Mouse (Mus musculus) liver, adult 2 months (tissue): Measurements from ENCODE around the gene Mbd3l1. TPM values are rescaled to one million over a fixed set of nuclear protein-coding genes. Genes with fewer than 3 reads are reported as not detected.

Experiments
- DNase-seq: peaks from one replicate; pipeline ENCODE4 v3.0.0-alpha.2; 2011; ENCODE audit warnings: low read depth, low spot score; ENCODE audit errors: extremely low read depth
- H3K27ac ChIP-seq: fragments of 200-500 bp; replicated peaks from 2 replicates; pipeline ENCODE4 v1.5.1; 2012; ENCODE audit warnings: low read depth, mild to moderate bottlenecking, control low read depth, inconsistent platforms, low read length; ENCODE audit not compliant: insufficient read depth
- H3K27me3 ChIP-seq: fragments of 200-500 bp; 2 replicates; pipeline ENCODE4 v1.6.1; 2012; ENCODE audit warnings: mild to moderate bottlenecking, moderate library complexity, low read length, inconsistent platforms; ENCODE audit not compliant: control insufficient read depth, insufficient read depth
- H3K36me3 ChIP-seq: fragments of 200-500 bp; 2 replicates; pipeline ENCODE4 v1.6.1; 2012; ENCODE audit warnings: low read length, inconsistent platforms; ENCODE audit not compliant: control insufficient read depth, insufficient read depth
- H3K4me1 ChIP-seq: fragments of 200-500 bp; 2 replicates; pipeline ENCODE4 v1.6.1; 2011; ENCODE audit warnings: low read length; ENCODE audit not compliant: control insufficient read depth, insufficient read depth
- H3K4me3 ChIP-seq: fragments of 200-500 bp; 2 replicates; pipeline ENCODE4 v1.5.1; 2011; ENCODE audit warnings: low read depth, mild to moderate bottlenecking, control low read depth, low read length, moderate library complexity; ENCODE audit not compliant: insufficient read depth
- H3K79me2 ChIP-seq: fragments of 200-500 bp; 2 replicates; pipeline ENCODE4 v1.6.1; 2012; ENCODE audit warnings: inconsistent platforms, mild to moderate bottlenecking, low read length, moderate library complexity; ENCODE audit not compliant: control insufficient read depth, insufficient read depth
- H3K9ac ChIP-seq: fragments of 200-500 bp; 2 replicates; pipeline ENCODE4 v1.6.1; 2012; ENCODE audit warnings: low read depth, mild to moderate bottlenecking, control low read depth, inconsistent platforms, low read length
- CTCF ChIP-seq: fragments of 200-500 bp; IDR thresholded peaks from 2 replicates; pipeline ENCODE4 v1.5.1; 2011; ENCODE audit warnings: low read depth, low read length, control low read depth
- POLR2A ChIP-seq: fragments of 200-500 bp; IDR thresholded peaks from 2 replicates; pipeline ENCODE4 v1.6.1; 2011; ENCODE audit warnings: low read length, control low read depth; ENCODE audit not compliant: insufficient read depth; ENCODE audit errors: extremely low read depth
- WGBS: fragments of 180-500 bp; shearing (Covaris S2); methylation state at CpG from one replicate; pipeline ENCODE4 v1.1.7; 2018; 5-methylcytosine and 5-hydroxymethylcytosine counted together
- polyA plus RNA-seq: library from polyadenylated mRNA; depleted of rRNA; stranded (reverse); fragments of >200 nt; gene quantifications from 2 replicates; pipeline ENCODE4 v1.2.3, GENCODE M21; 2012; rRNA removed
- total RNA-seq: library from RNA; depleted of rRNA; stranded (reverse); fragments of >200 nt; gene quantifications from 2 replicates; pipeline ENCODE4 v1.2.3, GENCODE M21; 2014; rRNA removed

Mbd3l1 gene
- total and polyA plus RNA-seq, 2 experiments, result not detected

- Histone ChIP-seq H3K27ac (peak overlapping the region; percentile 43), H3K4me3 (peak overlapping the region; percentile 87), H3K27me3 (no peaks in the 10 kb centered on the region; the same call in 1 of the 2 replicates), H3K79me2 (no peaks in the 10 kb centered on the region), H3K4me1 (no peaks in the 10 kb centered on the region; the same call in 1 of the 2 replicates), H3K9ac (peak overlapping the region; percentile 81), H3K36me3 (no peaks in the 10 kb centered on the region)
- peak; percentile 72 for DNase-seq
- WGBS, result 2% methylated on average over 39 of the region's 39 CpGs
- TF ChIP-seq POLR2A, result 0 out of 2 replicates have a peak, but pooled peaks have one; percentile 21
- TF ChIP-seq CTCF, result no peak
These were observed 4.6 kb upstream of the Mbd3l1 start for GRCm38 (mm10) chr9:18473324-18474128.

DNA sequence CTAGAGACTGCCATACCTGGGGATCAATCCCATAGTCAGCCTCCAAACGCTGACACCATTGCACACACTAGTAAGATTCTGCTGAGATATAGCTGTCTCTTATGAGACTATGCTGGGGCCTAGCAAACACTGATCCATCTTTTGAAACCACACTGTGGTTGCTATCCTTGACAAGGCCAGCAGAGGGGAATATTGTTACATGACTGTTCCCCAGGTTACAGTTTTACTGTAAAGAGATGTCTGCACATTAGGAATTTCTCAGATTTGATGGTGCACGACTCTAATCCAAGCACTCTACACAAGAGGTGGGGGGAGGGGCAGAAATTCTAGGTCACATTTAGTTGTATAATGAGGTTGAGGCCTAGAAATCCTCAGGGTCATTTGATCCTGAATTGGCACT lies 29.9 kb downstream of the Mbd3l1 start:
- 43% methylated on average over 2 of the region's 2 CpGs for WGBS
- no peaks in the 10 kb centered on the region for H3K27me3 ChIP-seq

More for the DNA sequence above, 29.9 kb downstream of the Mbd3l1 start:
- H3K79me2 ChIP-seq, result no peaks in the 10 kb centered on the region
- no peaks in the 10 kb centered on the region for H3K36me3 ChIP-seq
- H3K9ac ChIP-seq, result no peak overlapping the region
- H3K4me1 ChIP-seq, result no peaks in the 10 kb centered on the region
- DNase-seq, result no peak
- no peak overlapping the region for H3K4me3 ChIP-seq
- no peak overlapping the region for H3K27ac ChIP-seq
- TF ChIP-seq CTCF (no peak), POLR2A (no peak)

Other genes with a start within 250 kb of the Mbd3l1 start
- gene Chordc1, start 186.2 kb upstream of the Mbd3l1 start, total RNA-seq, result 23.4 and 28.1 TPM in 2 replicates
- 29.5 and 34.1 TPM in 2 replicates for gene Chordc1, start 186.2 kb upstream of the Mbd3l1 start, polyA plus RNA-seq
- gene Naalad2, start 75.4 kb upstream of the Mbd3l1 start, total RNA-seq, result 1.5 and 1.6 TPM in 2 replicates
- 0.09 and 0.43 TPM in 2 replicates for gene Naalad2, start 75.4 kb upstream of the Mbd3l1 start, polyA plus RNA-seq
- gene Ubtfl1, start 73.9 kb upstream of the Mbd3l1 start, total RNA-seq, result not detected in 2 replicates
- not detected in 2 replicates for gene Ubtfl1, start 73.9 kb upstream of the Mbd3l1 start, polyA plus RNA-seq
- gene Mbd3l2, start 47.7 kb upstream of the Mbd3l1 start, total RNA-seq, result not detected in 2 replicates
- not detected in 2 replicates for gene Mbd3l2, start 47.7 kb upstream of the Mbd3l1 start, polyA plus RNA-seq
- 0.74 and 0.92 TPM in 2 replicates for gene Zfp558, start 91 bp upstream of the Mbd3l1 start, total RNA-seq
- 0.04 and 0.10 TPM in 2 replicates for gene Zfp558, start 91 bp upstream of the Mbd3l1 start, polyA plus RNA-seq
- 0.07 and 0.18 TPM in 2 replicates for gene Muc16, start 196.2 kb downstream of the Mbd3l1 start, total RNA-seq
- 0.04 and 0.21 TPM in 2 replicates for gene Muc16, start 196.2 kb downstream of the Mbd3l1 start, polyA plus RNA-seq